Mouse (Mus musculus) adrenal gland, postnatal 10 days (tissue): ENCODE data around the gene Nosip. TPM values are rescaled to one million over a fixed set of nuclear protein-coding genes. Genes with fewer than 3 reads are reported as not detected.
"Not testable (repeated sequence)": the region's sequence is repeated elsewhere in the genome, so short reads cannot be mapped to it uniquely, and the experiment has no call there.

Experiments used
- DNase-seq: peaks from one replicate; pipeline ENCODE4 v3.0.0; 2021; ENCODE audit warnings: mixed read lengths
- total RNA-seq, 2 experiments: library from RNA; stranded (reverse); gene quantifications; 2 replicates each; pipeline ENCODE4 v1.2.3; 2021

The Nosip gene
- total RNA-seq, 2 experiments from 2014 or later: 39.7 to 45.9 TPM

DNA sequence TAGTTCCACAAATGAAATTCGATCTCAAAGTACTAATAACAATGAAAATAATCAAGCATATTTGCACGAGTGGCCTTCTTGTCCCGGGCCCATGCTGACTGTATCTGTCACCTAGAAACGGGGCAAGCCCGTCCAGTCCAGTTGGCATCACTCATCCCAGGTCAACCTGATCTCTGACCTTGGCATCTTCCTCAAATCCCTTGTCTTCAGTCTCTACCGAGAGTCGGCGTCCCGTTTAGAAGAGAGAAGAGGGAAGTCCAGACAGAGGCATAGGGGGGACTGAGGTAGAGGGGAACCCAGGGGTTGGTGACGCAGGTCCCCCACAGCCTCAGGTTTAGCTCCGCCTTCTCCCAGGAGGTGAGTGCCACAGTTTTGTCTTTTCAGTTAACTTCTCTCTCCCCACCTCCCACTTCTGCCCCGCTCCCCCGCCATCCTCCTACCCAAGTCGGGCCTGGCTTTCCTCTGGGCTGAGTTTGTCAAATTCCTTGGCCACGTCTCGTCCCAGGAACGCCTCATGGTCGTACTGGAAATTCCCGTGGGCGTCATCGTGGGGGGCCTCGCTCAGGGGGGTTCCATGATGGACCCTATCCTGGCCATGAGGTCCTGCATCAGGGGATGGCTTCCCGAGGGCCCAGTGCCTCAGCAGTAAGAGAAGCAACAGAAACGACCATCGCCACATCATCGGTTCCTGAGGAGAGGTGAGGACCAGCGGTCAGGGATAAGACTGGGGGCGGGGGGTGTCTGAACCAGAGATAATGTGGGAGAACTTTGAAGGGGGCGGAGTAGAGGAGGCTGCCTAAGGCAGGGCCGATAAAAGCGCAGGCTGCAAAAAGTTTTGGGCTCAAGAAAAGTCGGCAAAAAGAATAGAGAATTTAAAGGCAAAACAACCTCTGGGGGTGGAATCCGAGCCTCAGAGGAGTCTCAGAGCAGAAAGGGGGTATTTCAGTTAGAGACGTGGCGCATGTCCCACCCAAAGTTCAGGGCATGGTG is 29.1 kb downstream of the Nosip start:
- no peak for DNase-seq

DNA sequence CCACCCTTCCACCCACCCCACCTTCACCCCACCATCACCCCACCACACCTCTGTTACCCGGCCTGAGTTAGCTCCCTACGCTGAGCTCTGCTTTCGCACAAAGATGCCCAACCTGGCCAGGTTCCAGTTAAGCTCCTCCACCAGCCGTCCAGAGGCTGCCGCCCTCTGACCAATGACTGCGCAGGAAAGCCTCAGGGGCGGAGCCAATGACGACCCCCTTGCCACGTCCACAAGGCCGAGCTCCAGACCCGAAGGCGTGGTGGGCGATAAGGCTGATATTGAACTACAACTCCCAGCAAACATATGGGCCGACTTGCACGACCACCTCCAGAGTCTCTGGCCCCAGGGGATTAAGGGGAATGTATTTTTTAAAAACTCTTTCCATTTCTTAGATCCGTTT is 29.8 kb downstream of the Nosip start, which contains the start of gene Rcn3:
TSS of gene Rcn3 (minus strand) at position 174 of the 400 bp plus-strand sequence.
- peak; percentile 88 for DNase-seq

DNA sequence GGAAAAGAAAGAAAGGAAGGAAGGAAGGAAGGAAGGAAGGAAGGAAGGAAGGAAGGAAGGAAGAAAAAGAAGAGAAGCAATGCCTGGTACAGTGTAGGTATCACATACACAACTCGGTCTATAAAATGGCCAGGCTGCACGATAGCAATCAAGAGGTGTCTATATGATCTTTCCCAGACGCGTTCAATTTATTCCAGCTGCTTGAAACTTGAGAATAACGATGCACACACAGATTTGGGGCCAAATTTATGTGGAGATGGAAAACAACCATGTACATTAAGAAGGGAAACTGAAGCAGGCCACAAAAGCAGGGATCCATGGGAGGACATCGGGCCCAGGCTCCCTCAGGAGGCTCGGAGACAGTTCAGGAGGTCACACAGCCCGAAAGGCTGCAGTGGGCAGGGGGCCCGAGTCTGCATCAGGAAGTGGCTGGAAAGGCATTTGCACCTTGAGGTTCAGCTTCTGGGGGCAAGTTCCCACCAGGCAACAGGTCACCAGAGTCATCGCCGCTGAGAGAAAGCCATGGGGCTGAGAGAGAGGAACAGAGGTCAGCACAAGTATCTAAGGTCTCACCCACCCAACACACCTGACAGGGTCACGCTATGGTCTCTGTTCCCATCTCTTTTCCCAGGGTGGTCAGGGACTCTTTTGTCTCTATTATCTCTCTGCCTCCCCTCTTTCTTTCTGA is 30.7 kb downstream of the Nosip start:
- DNase-seq: no peak

DNA sequence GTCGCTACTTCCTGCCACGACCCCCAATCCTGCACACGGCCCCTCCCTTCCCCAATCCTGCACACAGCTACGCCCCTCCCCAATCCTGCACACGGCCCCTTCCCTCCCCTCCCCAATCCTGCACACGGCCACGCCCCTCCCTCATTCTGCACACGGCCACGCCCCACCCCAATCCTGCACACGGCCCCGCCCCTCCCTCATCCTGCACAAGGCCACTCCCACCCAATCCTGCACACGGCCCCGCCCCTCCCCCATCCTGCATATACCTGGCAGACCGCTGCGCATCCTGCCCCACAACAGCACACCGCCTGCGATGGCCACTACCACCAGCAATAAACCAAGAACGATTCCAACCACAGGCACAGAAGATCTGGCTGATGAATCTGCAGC is 31.3 kb downstream of the Nosip start:
- peak; percentile 26 for DNase-seq

DNA sequence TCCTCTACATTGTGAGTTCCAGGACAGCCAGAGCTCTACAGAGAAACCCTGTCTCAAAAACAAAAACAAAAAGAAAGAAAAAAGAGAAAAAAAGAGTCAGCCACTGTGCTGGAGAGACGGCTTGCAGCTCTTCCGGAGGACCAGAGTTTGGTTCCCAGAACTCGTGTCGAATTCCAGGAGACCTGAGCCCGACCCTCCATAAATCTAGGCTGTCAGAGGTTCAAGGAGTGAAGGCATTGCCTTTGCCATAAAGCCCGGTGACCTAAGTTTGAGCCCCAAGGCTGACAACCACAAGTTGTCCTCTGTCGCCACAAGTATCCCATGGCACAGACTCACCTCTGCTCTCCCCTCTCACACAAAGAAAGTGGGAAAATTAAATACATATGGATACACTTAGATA is 31.9 kb downstream of the Nosip start:
- peak; percentile 2 for DNase-seq

DNA sequence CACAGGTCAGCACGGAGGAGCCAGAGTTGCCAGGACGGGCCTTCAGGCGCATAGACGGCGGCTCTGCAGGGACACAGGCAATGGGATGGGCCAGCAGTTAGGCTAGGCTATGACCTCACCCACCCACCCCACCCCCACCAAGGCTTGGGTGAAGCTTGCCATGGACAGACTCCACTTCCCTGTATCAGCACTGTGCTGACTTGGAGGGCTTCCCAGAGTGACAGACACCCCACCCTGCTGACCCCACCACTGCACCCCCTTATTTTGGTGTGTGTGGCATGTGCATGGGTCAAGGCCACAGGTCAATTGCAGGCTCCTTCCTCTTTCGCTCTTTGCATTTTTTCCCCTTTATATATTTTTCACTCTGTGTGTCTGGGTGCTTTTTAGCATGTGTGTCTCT is 33.1 kb downstream of the Nosip start:
- no peak for DNase-seq

DNA sequence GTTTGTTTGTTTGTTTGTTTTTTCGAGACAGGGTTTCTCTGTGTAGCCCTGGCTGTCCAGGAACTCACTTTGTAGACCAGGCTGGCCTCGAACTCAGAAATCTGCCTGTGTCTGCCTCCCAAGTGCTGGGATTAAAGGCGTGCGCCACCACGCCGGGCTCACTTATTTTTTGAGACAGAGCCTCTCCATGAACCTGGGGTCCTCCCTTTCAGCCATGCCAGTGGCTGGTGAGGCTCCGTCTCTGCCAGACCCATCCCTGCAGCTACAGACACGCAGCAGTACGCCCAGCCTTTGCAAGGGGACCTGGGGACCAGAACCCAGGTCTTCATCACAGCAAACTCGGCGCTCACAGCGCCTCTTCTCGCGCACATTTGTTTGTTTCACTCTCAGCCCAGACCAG is 33.7 kb downstream of the Nosip start:
- DNase-seq: not testable (repeated sequence)

DNA sequence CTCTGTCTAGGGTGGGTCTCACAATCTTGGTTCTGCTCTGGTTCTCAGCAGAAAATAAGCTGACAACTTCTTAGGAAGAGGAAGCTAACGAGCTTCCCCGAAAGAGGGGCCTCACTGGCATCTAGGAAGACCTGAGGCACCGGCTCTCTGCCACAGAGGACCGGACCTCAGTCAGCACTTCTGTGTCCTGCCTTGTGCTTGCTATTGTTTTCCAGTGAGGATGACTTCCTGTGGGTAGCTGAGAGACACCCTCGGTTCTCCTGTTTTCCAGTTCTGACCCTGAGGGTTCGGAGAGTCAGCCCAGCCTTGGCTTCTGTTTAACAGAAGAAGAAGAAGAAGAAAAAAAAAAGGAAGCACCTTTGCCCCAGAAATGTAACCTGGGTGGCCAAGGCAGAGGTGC is 35.2 kb downstream of the Nosip start:
- DNase-seq: no peak

DNA sequence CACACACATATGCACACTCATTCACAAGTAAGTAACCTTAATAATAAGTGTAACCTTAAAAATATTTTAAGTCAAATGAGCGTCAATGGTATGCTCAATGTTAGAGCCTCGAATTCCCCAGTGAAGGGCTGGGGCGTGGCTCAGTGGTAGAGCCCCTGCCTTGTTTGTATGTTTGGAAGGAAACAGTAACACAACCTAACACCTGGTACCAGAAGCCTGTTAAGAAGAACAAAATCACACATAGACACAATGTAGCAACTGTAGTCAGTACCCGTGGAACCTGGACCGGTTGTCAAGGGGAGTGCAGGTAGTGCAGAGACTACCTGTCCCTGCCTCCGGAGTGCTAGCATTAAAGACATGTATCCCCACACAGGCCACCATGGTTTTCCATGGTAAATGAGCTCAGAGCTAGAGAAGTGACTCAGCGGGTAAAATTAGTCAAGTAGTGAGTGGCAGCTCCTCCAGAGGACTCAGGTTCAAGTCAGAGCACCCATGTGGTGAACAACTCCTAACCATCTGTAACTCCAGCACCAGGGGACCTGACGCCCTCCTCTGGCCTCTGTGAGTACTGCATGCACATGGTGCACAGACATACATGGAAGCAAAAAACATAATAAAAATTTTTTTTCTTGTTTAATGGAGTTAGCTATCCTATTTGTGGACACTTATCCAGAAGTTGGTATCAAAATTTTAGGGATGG is 36.5 kb downstream of the Nosip start:
- DNase-seq: no peak

DNA sequence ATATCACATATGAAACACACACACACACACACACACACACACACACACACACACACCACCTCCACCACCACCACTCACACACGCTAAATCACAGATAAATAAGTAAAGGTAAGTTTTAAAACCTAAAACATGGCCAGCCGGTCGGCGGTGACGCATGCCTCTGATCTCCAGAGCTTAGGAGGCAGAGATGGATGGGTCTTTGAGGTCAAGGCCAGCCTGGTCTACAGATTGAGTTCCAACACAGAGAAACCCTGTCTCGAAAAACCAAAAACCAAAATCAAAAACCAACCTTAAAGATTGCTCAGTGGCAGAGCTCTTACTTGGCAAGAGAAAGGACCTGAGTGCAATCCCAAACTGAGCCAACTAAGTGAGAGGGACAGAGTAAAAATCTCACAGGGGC is 37.8 kb downstream of the Nosip start:
- no peak for DNase-seq

DNA sequence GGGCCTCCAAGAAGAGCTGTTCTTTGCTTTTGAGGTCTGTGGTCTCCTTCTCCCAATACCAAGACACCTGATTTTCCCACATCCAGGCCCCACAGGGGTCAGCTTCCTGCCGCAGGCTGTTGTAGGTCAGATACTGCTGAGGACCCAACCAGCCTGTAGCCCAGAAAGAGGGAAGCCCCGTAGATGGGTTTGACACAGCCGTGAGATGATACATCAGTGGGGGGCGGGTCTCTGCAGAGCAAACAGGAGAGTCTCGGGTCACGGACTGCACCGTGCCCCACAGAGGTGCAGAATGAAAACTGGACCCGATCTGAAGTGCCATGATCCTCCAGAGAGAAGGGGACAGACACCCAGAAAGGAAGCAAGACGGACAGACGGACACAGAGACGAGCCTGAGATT is 40.2 kb downstream of the Nosip start:
- no peak for DNase-seq

DNA sequence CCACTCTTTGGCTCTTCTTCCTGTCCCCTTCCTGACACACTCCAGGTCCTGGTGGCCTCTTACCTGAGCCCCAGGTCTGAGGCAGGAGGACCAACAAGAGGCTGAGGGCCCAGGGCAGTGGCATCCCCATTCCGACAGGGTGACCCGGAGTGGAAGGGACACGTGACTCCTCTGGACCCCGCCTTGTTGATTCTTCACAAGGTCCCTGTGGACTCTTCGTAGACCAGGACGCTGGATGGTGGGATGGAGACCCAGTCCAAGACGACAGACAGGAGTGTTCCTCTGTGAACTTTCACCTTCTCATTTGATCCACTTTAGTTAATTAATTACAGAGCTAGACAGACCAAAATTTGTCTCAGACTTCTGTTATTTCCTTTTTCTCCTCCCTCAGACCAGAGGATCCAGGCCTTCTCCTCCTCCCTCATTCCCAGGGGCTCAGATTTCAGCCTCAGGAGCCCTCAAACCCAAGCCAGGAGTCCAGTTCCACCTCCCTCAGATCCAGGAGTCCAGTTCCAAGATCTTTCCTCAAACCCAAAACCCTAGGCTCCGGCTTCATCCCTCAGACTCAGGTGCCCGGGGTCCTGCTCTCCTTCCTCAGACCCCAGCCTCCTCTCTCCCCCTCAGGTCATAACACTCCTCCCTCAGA is 40.8 kb downstream of the Nosip start:
- DNase-seq: peak; percentile 49

DNA sequence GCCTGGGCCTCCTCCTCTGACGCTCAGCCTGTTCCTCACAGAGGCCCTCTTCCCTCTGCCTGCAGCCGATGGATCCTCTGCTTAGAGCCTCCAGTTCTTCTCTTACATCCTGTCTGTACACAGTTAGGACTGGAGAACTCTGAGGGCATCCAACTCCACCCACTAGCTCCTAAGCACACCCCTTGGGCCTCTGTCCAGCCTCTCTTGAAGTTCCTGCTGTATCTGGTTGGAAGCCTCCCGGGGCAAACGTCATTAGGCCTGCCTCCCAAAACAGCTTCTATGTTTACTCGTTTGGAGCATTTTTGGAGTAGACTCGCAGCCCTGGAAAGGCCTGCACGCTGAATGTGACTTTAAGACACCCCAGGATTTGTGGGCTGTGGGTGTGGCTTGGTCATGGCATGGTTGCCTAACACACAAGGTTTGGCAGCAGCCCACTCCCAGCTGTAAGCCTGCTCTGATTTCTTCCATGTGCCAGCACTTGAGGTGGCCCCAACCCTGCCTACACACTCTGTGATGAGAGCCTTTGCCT is 41.5 kb downstream of the Nosip start, which contains the start of gene Fcgrt:
TSS of gene Fcgrt (minus strand) at position 200 of the 529 bp plus-strand sequence.
- DNase-seq: peak; percentile 92

DNA sequence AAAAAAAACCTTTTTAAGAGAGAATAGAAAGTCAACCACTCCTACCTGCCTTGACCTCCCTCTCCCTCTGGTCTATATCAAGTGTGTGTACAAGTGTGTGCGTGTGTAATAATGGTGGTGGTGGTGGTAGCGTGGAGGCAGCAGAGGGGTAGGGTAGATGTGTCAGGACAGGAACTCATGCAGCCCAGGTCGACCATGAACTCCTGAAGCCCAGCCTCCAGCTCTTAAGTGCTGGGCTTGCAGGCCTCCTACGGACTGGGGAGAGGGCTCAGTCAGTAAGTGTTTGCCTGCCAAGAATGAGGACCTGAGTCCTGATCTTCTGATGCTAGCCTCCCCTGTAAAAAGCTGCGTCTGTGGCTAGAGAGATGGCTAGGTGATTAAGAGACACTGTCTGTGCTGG is 42.7 kb downstream of the Nosip start:
- DNase-seq: no peak

DNA sequence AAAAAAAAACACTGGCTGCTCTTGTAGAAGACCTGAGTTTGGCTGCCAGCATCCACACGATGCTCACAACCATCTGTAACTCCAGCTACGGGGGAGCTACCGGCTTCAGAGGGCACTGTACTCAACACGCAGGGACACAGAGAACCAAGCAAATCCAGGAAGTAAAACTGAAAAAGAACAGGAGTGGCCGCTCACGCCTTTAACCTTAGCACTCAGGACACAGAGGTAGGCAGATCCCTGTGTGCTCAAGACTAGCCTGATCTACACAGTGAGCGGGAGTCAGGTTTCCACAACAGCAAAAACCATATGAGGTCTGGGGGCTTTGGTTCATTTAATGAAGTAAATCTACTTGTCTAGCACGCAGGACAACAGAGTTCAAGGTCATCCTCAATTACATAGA is 43.3 kb downstream of the Nosip start:
- no peak for DNase-seq

DNA sequence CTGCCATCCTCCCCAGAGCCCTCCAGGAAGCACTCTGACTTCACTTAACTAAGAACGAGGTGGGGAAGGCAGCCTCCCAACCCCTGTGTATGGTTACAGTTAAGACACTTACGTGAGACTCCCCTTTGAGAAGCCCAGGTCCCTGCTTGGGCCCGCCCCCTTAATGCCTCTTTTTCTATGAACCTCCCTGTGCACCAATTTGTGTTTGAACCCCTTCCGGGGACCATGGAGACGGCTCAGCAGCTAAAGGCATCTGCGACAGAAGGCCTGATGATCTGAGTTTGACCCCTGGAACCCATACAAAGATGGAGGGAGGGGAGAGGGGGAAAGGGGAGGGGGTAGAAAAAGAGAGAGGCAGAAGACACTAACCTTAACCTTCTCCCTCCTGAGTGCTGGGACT is 44.2 kb downstream of the Nosip start:
- no peak for DNase-seq

DNA sequence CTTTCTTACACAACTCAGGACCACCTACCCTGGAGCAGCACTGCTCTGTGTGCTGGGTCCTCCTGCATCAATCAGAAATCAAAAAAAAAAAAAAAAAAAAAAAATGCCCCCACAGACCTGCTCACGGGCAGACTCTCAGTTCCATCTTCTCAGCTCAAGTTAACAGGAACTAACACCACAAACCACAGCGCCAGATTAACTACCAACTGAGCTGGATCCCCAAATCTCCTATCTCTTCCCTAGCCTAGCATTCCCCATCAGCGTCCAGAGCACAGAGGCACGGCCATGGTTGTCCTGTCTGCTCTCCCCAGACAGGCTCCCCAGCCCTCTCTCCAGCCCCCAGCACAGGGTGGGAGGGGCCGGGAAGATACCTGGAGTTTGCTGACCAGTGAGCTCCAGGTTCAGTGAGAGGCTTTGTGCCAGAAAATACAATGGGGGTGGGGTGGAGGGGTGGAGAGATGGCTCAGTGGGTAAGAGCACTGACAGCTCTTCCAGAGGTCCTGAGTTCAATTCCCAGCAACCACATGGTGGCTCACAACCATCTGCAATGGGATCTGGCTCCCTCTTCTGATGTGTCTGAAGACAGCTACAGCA is 44.9 kb downstream of the Nosip start:
- no peak for DNase-seq

DNA sequence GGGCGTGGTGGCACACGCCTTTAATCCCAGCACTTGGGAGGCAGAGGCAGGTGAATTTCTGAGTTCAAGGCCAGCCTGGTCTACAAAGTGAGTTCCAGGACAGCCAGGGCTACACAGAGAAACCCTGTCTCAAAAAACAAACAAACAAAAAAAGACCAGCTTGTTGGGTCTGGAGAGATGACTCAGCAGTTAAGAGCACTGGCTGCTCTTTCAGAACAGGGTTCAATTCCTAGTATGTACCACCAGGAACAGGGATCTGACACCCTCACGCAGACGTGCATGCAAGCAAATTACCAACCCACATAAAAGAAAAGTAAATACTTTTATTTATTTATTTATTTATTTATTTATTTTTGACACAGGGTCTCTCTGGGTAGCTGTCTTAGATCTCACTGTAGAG is 47.9 kb downstream of the Nosip start:
- DNase-seq: not testable (repeated sequence)

DNA sequence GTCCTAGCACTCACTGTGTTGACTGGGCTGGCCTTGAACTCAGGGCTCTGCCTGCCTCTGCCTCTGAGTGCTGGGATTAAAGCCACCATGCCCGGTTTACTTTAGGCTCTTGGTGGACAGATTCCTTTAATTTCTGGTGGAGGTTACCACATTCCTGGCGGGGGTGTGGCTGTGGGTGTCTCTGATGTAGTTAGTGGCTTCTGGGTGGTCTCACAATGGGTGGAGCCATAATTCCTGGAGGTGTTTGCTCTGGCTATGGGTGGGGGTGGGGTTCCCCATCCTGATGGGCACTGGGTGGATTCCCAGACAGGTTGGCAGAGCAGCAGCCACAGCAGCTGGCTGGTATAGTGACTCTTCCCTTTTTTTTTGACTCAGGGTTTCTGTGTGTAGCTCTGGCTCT is 49.7 kb downstream of the Nosip start:
- DNase-seq: no peak

DNA sequence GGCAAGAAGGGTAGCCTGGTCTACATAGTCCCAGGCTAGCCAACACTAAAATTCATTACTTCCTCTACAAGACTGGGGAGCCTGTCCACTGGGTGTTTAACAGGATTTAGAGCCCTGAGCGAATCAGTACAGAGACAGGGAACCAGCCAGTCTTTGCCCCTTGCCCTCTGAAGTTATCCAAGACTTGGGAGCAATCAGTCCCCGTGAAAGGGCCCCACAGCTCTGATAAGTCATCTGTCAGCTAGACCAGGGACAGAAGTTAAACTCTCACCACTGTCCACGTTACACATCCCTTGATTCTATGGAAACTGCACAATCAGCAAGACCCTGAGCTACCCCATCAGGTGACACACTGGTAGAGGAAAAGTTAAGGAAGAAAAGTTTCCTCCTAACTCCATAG is 50.3 kb downstream of the Nosip start:
- DNase-seq: no peak

DNA sequence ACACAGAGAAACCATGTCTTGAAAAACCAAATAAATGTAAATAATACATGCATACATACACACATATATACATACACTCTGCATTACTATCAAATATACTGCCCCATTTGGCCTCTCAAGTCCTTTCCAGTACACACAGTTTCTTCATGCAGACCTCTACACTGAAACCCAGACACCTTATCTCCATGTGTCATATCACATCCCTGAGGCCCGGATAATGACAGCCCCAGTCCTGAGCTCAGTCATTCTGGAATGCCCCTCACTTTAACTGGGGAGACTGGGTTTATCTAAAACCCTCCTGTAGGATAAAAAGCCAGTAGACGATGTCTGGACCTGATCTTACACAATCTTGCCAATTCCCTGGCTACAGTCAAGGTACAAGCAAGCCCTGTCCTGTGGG is 51.2 kb downstream of the Nosip start:
- no peak for DNase-seq

DNA sequence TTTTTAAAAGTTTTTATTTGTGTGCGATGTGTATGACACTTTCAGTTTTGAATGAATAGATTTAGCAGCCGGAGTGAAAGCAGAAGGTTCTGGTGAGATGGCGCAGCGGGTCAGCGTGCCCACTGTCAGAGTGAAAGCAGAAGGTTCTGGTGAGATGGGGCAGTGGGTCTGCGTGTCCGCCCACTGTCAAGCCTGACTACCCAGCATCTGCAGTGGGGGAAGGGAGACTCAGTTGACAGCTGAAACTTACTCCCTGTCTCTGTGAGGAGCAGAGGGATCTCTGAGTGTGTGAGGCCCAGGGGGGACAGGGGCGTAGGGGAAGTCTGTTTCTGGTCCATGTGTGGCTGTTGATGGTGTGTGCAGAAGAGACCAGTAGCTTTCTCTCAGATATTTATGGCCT is 55.3 kb downstream of the Nosip start:
- DNase-seq: no peak
